Mouse (Mus musculus): Measurements from ENCODE around the gene Tanc1. TPM values are rescaled to one million over a fixed set of nuclear protein-coding genes. Genes with fewer than 3 reads are reported as not detected.

The Tanc1 gene
- polyA plus RNA-seq, 2 experiments = 1.1 to 1.3 TPM

DNA sequence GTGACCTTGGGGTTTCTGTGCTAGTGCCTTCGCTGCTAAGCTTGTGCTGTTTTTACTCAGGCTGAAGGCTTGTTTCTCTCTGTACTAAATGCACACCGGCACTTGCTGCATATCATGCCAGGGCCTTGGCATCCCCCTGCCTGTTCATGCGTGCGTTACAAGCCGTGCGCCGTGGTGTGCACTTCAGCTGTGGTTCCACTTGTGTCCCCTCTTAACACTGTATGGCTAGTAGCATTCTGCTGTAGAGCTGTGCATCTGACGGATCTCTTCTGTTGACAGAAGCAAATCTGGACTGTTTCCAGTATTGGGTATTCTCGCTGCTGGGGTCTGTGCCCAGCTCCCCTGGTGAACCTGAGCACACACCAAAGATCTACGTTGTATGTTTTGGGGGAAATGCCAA is 241.7 kb downstream of the Tanc1 start:
- no peak overlapping the region for H3K9ac ChIP-seq (replicated peaks)
- TF ChIP-seq CTCF (IDR thresholded peaks at IDR 0.05; ENCODE audit: low read depth) (no peak), EP300 (IDR thresholded peaks at IDR 0.05; ENCODE audit: low read depth) (no peak)
- 86% methylated on average over 10 of the region's 10 CpGs for WGBS (ENCODE audit: insufficient replicate concordance)
- H3K4me3 ChIP-seq (ENCODE audit: insufficient read depth in 1 of 2, low read depth in 2 of 2, low read length in 2 of 2) = no peak overlapping the region
- H3K4me2 ChIP-seq (ENCODE audit: low read depth) = no peak overlapping the region
- no peaks in the 10 kb centered on the region for H3K36me3 ChIP-seq (replicated peaks; ENCODE audit: control insufficient read depth, insufficient read depth, low read depth)
- H3K27me3 ChIP-seq (ENCODE audit: control insufficient read depth, insufficient read depth, low read length) = no peaks in the 10 kb centered on the region
- ATAC-seq (ENCODE audit: insufficient read depth) (no peak), DNase-seq (ENCODE audit: low read depth in 3 of 3, low spot score in 3 of 3) (no peak)
- no peaks in the 10 kb centered on the region for H3K4me1 ChIP-seq (replicated peaks; ENCODE audit: control insufficient read depth in 2 of 2, insufficient read depth in 2 of 2, low read length in 1 of 2)
- no peak overlapping the region for H3K27ac ChIP-seq
- no peaks in the 10 kb centered on the region for H3K9me3 ChIP-seq (ENCODE audit: control insufficient read depth, low read length)

- no peak for ATAC-seq (ENCODE audit: insufficient read depth)
These were observed 242.5 kb downstream of the Tanc1 start for GRCm38 (mm10) chr2:59854363-59854762.

DNA sequence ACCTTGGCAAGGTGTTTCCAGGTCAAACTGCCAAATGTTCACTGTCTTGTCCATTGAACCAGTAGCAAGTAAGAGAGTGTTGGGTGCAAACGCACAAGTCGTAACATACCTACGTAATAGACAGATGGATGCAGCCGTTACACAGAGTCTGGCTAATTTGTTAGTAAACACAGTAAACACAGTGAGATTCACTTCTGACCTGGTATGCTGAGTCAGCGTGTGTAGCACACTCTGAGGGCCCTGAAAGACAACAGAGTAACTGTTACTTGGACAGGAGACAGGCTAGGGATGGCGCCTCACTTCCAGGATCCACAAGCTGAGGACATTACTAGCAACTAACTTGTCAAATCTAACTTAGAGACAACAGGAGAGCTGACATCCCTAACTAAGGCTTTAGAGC is 250.8 kb downstream of the Tanc1 start:
- Histone ChIP-seq H3K9me3 (ENCODE audit: control insufficient read depth, low read length) (no peaks in the 10 kb centered on the region), H3K4me2 (ENCODE audit: low read depth) (no peak overlapping the region), H3K4me3 (ENCODE audit: insufficient read depth in 1 of 2, low read depth in 2 of 2, low read length in 2 of 2) (no peak overlapping the region), H3K36me3 (replicated peaks; ENCODE audit: control insufficient read depth, insufficient read depth, low read depth) (no peaks in the 10 kb centered on the region), H3K9ac (replicated peaks) (no peak overlapping the region), H3K27ac (no peak overlapping the region), H3K4me1 (replicated peaks; ENCODE audit: control insufficient read depth in 2 of 2, insufficient read depth in 2 of 2, low read length in 1 of 2) (no peaks in the 10 kb centered on the region), H3K27me3 (ENCODE audit: control insufficient read depth, insufficient read depth, low read length) (no peaks in the 10 kb centered on the region)
- no peak for DNase-seq (ENCODE audit: low read depth in 3 of 3, low spot score in 3 of 3)
- WGBS (ENCODE audit: insufficient replicate concordance) = 75% methylated on average over 6 of the region's 6 CpGs
- ATAC-seq (ENCODE audit: insufficient read depth) = no peak
- TF ChIP-seq EP300 (IDR thresholded peaks at IDR 0.05; ENCODE audit: low read depth) (no peak), CTCF (IDR thresholded peaks at IDR 0.05; ENCODE audit: low read depth) (no peak)

More at GRCm38 (mm10) chr2:59854363-59854762, 242.5 kb downstream of the Tanc1 start:
- TF ChIP-seq CTCF (IDR thresholded peaks at IDR 0.05; ENCODE audit: low read depth) (no peak), EP300 (IDR thresholded peaks at IDR 0.05; ENCODE audit: low read depth) (no peak)
- 84% methylated on average over 9 of the region's 9 CpGs for WGBS (ENCODE audit: insufficient replicate concordance)
- Histone ChIP-seq H3K4me2 (ENCODE audit: low read depth) (no peak overlapping the region), H3K4me3 (ENCODE audit: insufficient read depth in 1 of 2, low read depth in 2 of 2, low read length in 2 of 2) (no peak overlapping the region), H3K9ac (replicated peaks) (no peak overlapping the region), H3K27me3 (ENCODE audit: control insufficient read depth, insufficient read depth, low read length) (no peaks in the 10 kb centered on the region), H3K4me1 (replicated peaks; ENCODE audit: control insufficient read depth in 2 of 2, insufficient read depth in 2 of 2, low read length in 1 of 2) (no peaks in the 10 kb centered on the region), H3K9me3 (ENCODE audit: control insufficient read depth, low read length) (no peaks in the 10 kb centered on the region), H3K27ac (no peak overlapping the region), H3K36me3 (replicated peaks; ENCODE audit: control insufficient read depth, insufficient read depth, low read depth) (no peaks in the 10 kb centered on the region)
- no peak for DNase-seq (ENCODE audit: low read depth in 3 of 3, low spot score in 3 of 3)

DNA sequence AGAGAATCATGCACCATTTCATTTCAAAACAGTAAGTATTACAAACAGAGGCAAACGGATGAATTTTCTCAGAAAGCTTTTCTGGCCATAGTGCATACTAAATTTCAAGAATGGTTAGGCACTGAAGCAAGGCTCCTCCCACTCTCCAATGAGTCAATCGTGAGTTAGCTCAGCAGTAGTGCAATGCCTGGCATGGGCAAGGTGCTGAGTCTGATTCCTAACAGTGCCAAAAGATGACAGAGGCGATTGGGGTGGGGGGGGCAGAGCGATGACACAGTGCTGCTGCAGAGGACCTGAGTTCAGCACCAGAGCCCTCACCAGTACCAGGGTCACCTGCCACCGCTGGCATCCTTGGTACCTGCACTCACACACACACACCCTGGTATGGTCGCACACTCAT is 258.7 kb downstream of the Tanc1 start:
- ATAC-seq (ENCODE audit: insufficient read depth) = no peak
- DNase-seq (ENCODE audit: low read depth in 3 of 3, low spot score in 3 of 3) = no peak
- Histone ChIP-seq H3K36me3 (replicated peaks; ENCODE audit: control insufficient read depth, insufficient read depth, low read depth) (no peaks in the 10 kb centered on the region), H3K27me3 (ENCODE audit: control insufficient read depth, insufficient read depth, low read length) (no peaks in the 10 kb centered on the region), H3K27ac (no peak overlapping the region), H3K9ac (replicated peaks) (no peak overlapping the region), H3K9me3 (ENCODE audit: control insufficient read depth, low read length) (no peaks in the 10 kb centered on the region), H3K4me2 (ENCODE audit: low read depth) (no peak overlapping the region), H3K4me3 (ENCODE audit: insufficient read depth in 1 of 2, low read depth in 2 of 2, low read length in 2 of 2) (no peak overlapping the region), H3K4me1 (replicated peaks; ENCODE audit: control insufficient read depth in 2 of 2, insufficient read depth in 2 of 2, low read length in 1 of 2) (no peaks in the 10 kb centered on the region)
- 71% methylated on average over 6 of the region's 6 CpGs for WGBS (ENCODE audit: insufficient replicate concordance)
- no peak for TF ChIP-seq CTCF (IDR thresholded peaks at IDR 0.05; ENCODE audit: low read depth)
- no peak for TF ChIP-seq EP300 (IDR thresholded peaks at IDR 0.05; ENCODE audit: low read depth)

DNA sequence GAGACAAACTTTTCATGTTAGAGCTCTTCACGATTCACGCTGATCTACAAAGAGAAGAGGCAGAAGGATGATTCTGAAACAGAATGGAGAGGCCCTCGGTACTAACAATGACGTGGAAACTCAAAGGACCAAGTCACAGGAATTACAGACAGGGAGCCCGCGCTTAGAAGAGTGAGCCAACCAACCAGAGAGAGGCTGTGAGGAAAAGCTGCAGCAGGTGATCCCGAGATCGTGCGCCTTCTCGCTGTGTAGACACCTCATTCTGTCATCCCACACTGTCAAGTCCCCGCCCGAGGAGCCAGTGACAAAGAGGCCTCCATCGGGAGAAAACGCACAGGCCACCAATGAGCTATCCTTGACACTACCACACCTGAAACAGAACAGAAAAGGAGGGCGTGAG is 264.6 kb downstream of the Tanc1 start:
- Histone ChIP-seq H3K4me1 (replicated peaks; ENCODE audit: control insufficient read depth in 2 of 2, insufficient read depth in 2 of 2, low read length in 1 of 2) (peaks cover 1 to 2% of the 10 kb centered on the region in 2 experiments; a peak in 3 of 4 replicates), H3K4me2 (ENCODE audit: low read depth) (no peak overlapping the region), H3K4me3 (ENCODE audit: insufficient read depth in 1 of 2, low read depth in 2 of 2, low read length in 2 of 2) (no peak overlapping the region), H3K27me3 (ENCODE audit: control insufficient read depth, insufficient read depth, low read length) (no peaks in the 10 kb centered on the region), H3K36me3 (replicated peaks; ENCODE audit: control insufficient read depth, insufficient read depth, low read depth) (no peaks in the 10 kb centered on the region), H3K27ac (no peak overlapping the region), H3K9me3 (ENCODE audit: control insufficient read depth, low read length) (no peaks in the 10 kb centered on the region), H3K9ac (replicated peaks) (no peak overlapping the region)
- ATAC-seq (ENCODE audit: insufficient read depth) (no peak), DNase-seq (ENCODE audit: low read depth in 3 of 3, low spot score in 3 of 3) (no peak)
- TF ChIP-seq EP300 (IDR thresholded peaks at IDR 0.05; ENCODE audit: low read depth) (no peak), CTCF (IDR thresholded peaks at IDR 0.05; ENCODE audit: low read depth) (no peak)
- WGBS (ENCODE audit: insufficient replicate concordance) = 78% methylated on average over 15 of the region's 15 CpGs
